Mouse (Mus musculus) lung, embryonic 15.5 days (tissue): Measurements from ENCODE around the gene Zfp57. TPM values are rescaled to one million over a fixed set of nuclear protein-coding genes. Genes with fewer than 3 reads are reported as not detected.
A peak's percentile ranks its signal among the peaks of the same experiment; 100 is the strongest.
"Not testable (repeated sequence)": the region's sequence is repeated elsewhere in the genome, so short reads cannot be mapped to it uniquely, and the experiment has no call there.

Experiments
- ATAC-seq: fragments of 200-750 bp; cut with Nextera tagmentation; 2 replicates; pipeline ENCODE4 v1.8.0; 2017; ENCODE audit warnings: moderate number of reproducible peaks, borderline replicate concordance; ENCODE audit not compliant: low FRiP score, low TSS enrichment; ENCODE audit errors: extremely low read depth
- H3K27ac ChIP-seq: fragments of 300-500 bp; sonication (generic); 2 replicates; pipeline ENCODE4 v1.5.1; 2015; ENCODE audit warnings: moderate library complexity, mild to moderate bottlenecking, inconsistent platforms
- H3K27me3 ChIP-seq: fragments of 300-500 bp; sonication (generic); 2 replicates; pipeline ENCODE4 v1.6.1; 2015; ENCODE audit warnings: inconsistent platforms
- H3K36me3 ChIP-seq: fragments of 300-500 bp; sonication (generic); 2 replicates; pipeline ENCODE4 v1.6.1; 2015; ENCODE audit warnings: inconsistent platforms
- H3K4me1 ChIP-seq: fragments of 300-500 bp; sonication (generic); 2 replicates; pipeline ENCODE4 v1.6.1; 2015; ENCODE audit warnings: inconsistent platforms
- H3K4me2 ChIP-seq: fragments of 300-500 bp; sonication (generic); 2 replicates; pipeline ENCODE4 v1.6.1; 2015; ENCODE audit warnings: inconsistent platforms, mild to moderate bottlenecking, moderate library complexity
- H3K4me3 ChIP-seq: fragments of 300-500 bp; sonication (generic); 2 replicates; pipeline ENCODE4 v1.5.1; 2015; ENCODE audit warnings: mild to moderate bottlenecking, inconsistent platforms
- H3K9ac ChIP-seq: fragments of 300-500 bp; sonication (generic); 2 replicates; pipeline ENCODE4 v1.6.1; 2015; ENCODE audit warnings: inconsistent platforms
- H3K9me3 ChIP-seq: fragments of 300-500 bp; sonication (generic); 2 replicates; pipeline ENCODE4 v1.6.1; 2016; ENCODE audit warnings: inconsistent platforms
- WGBS: fragments of 180-500 bp; shearing (Covaris S2); methylation state at CpG from one replicate; pipeline ENCODE4 v1.1.7; 2015; 5-methylcytosine and 5-hydroxymethylcytosine counted together
- polyA plus RNA-seq: library from polyadenylated mRNA; unstranded; fragments of >200 nt; fragmentation: Nextera tagmentation; extraction: Ambion mirVana; gene quantifications from 2 replicates; pipeline ENCODE4 v1.2.1, GENCODE M21; 2015

Gene Zfp57
- polyA plus RNA-seq, 1 experiment from 2014 or later: 79.8 TPM

DNA sequence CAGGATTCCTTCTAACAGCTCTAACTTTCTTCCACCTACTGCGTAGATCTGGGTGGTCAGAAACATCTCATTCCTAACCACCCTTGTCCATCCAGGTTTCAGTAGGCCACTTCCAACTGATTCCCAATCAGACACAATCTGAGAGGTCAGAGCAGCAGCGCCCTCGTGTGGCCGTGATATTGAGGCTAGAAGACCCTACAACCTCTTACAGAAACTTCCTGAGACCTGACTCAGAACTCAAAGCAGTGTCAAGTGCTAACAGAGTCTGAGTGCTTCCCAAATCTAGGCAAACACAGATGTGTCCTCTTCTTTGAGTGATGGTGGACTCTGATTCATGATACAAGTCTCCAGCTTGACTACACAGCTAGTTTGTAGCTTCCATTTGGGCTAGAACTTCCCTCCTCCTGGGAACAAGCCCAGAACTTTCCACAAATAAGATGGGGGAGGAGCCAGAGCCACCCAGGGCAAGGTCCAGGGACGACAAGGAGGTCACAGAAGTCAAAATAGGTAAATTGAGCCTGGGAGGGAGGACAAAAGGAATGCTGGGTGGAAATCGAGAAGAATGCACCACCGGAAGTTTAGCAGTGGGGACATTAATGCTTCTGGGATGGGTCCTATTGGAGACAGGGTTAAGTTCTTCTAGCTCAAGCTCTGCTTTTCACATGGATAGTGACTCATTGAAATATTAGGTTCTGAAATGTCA lies 3.8 kb upstream of the Zfp57 start:
- Histone ChIP-seq H3K4me3 (no peak overlapping the region), H3K9ac (no peak overlapping the region), H3K4me2 (no peak overlapping the region), H3K9me3 (no peaks in the 10 kb centered on the region), H3K27me3 (no peaks in the 10 kb centered on the region), H3K4me1 (peaks cover 3% of the 10 kb centered on the region; the same call in 1 of the 2 replicates), H3K36me3 (no peaks in the 10 kb centered on the region), H3K27ac (no peak overlapping the region)
- WGBS: 27% methylated on average over 7 of the region's 7 CpGs
- ATAC-seq: no peak

DNA sequence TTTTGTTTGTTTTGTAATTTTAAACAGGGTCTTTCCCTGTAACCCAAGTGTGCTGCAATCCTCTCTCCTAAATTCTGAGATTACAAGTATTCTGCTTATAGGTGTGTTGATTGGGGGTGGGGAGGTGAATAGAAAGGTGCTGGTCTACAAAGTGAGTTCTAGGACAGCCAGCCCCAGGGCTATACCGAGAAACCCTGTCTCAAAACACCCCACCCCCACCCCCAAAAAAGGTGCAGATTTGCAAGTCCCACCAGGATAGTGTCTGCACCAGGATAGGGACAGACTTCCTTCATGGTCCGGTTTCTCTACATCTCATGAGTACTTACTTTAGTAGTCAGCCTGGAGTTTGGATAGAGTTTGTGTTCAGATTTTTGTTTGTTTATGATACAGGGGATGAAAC lies 2.5 kb upstream of the Zfp57 start:
- Histone ChIP-seq H3K9me3 (no peaks in the 10 kb centered on the region), H3K4me2 (no peak overlapping the region), H3K27me3 (no peaks in the 10 kb centered on the region), H3K36me3 (no peaks in the 10 kb centered on the region), H3K4me1 (peaks cover 9% of the 10 kb centered on the region), H3K9ac (no peak overlapping the region), H3K27ac (no peak overlapping the region), H3K4me3 (no peak overlapping the region)
- ATAC-seq: no peak
- WGBS: 66% methylated on average over 2 of the region's 2 CpGs

DNA sequence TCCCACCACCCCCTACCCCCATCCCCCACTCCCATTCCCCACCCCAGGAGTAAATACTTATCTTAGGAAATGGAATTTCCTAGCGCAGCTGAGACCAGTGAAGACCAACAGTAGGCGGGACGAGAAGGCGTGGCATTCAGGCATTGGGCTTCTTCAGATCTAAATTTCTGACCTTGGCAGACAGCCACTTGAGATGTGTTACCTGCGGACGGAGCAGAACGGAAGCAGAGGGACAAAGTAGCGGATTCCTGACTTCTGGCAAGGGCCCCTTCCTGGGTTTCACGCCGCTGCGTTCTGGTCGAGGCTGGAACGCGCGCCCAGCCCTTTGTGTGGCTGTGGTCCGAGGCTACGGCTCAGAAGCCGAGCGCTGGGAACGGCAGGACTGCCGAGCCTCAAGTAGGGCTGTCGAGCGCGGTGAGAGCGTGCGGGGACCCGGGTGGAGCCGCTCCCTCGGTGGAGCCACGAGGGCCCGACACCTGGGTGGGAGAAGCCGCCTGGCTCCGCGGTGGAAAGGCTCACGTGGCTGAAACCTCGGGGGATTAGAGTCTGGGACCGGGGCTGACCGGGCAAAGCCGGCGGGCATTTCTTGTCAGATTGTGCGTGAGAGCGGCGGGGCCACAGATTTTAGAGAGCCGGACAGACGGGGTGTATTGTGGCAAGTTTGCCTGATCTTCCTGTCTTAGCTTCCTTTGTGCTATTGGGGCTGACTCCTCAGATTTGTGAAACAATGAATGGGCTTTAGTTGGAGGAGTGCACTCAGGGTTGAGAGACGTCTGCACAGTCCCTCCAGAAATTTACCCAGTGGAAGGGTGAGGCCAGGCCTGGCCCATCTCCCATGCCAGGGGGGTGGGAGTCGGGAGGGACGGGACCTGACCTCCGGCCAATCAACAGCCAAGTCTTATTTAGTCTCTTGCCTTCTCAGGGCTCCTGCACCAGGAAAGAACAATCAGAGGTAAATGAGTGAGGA lies 1.7 kb downstream of the Zfp57 start:
- Histone ChIP-seq H3K9me3 (no peaks in the 10 kb centered on the region), H3K27ac (peak overlapping the region; percentile 95), H3K27me3 (no peaks in the 10 kb centered on the region), H3K4me1 (peaks cover 14% of the 10 kb centered on the region), H3K36me3 (peaks cover 13% of the 10 kb centered on the region), H3K4me3 (peak overlapping the region; percentile 73), H3K4me2 (peak overlapping the region; percentile 85), H3K9ac (peak overlapping the region; percentile 86)
- WGBS: under 1% methylated on average over 49 of the region's 49 CpGs
- ATAC-seq: peak; percentile 92

DNA sequence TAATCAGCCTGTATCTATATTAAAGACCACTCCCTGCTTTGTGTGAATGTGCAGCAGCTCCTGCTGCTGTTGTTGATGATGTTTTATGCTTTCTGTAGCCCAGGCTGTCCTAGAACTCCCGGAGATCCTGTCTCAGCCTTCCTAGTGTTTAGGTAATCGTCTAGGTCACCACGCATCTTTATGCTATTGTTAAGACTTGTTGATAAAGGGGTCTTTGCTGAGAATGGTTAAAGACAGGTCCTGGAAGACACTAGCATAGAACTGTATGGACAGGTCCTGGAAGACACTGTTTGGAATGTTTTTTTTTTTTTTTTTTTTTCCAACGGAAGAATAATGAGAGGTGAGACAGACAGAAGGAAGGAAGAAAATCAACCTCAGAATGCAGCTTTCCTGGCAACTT lies 2.4 kb downstream of the Zfp57 start:
- ATAC-seq: no peak
- Histone ChIP-seq H3K27ac (0 out of 2 replicates have a peak overlapping the region, but pooled peaks have one; percentile 95), H3K4me3 (peak overlapping the region; percentile 73), H3K36me3 (peaks cover 20% of the 10 kb centered on the region), H3K27me3 (no peaks in the 10 kb centered on the region), H3K4me2 (peak overlapping the region; percentile 85), H3K4me1 (peaks cover 14% of the 10 kb centered on the region), H3K9me3 (no peaks in the 10 kb centered on the region), H3K9ac (peak overlapping the region; percentile 86)
- 12% methylated on average over 4 of the region's 4 CpGs for WGBS

GRCm38 (mm10) chr17:37008161-37008560 lies 7.2 kb downstream of the Zfp57 start:
- H3K9me3 ChIP-seq: no peaks in the 10 kb centered on the region
- H3K27me3 ChIP-seq: no peaks in the 10 kb centered on the region
- H3K9ac ChIP-seq: no peak overlapping the region
- H3K4me3 ChIP-seq: no peak overlapping the region
- WGBS: 84% methylated on average over 6 of the region's 6 CpGs
- no peak overlapping the region for H3K27ac ChIP-seq
- ATAC-seq: no peak
- no peak overlapping the region for H3K4me2 ChIP-seq
- H3K36me3 ChIP-seq: peaks cover 38% of the 10 kb centered on the region
- peaks cover 15% of the 10 kb centered on the region for H3K4me1 ChIP-seq

DNA sequence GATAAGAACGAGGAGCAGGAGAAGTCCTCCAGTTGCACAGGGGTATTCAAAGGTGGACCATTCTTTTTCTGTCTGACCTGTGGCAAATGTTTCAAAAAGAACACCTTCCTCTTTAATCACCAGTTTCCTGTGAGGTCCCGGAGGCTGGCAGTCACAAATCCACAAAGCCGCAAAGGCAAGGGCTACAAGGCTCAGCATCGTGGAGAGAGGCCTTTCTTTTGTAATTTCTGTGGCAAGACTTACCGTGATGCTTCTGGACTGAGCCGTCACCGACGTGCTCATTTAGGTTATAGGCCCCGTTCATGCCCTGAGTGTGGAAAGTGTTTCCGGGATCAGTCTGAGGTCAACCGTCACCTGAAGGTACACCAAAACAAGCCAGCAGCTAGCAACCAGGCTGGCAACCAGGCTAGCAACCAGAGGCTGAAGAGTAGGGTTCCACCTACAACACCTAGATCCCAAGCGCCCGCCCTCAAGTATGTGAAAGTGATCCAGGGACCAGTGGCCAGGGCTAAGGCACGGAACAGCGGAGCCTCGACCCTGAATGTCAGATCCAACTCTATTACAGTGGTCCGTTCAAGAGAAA lies 8.6 kb downstream of the Zfp57 start:
- no peak for ATAC-seq
- WGBS: 90% methylated on average over 17 of the region's 17 CpGs
- Histone ChIP-seq H3K9me3 (no peaks in the 10 kb centered on the region), H3K4me1 (0 out of 2 replicates have a peak, but pooled peaks cover 7% of the 10 kb centered on the region), H3K4me2 (no peak overlapping the region), H3K27me3 (no peaks in the 10 kb centered on the region), H3K9ac (no peak overlapping the region), H3K36me3 (peaks cover 37% of the 10 kb centered on the region), H3K4me3 (no peak overlapping the region), H3K27ac (no peak overlapping the region)

- H3K4me1 ChIP-seq: 0 out of 2 replicates have a peak, but pooled peaks cover 6% of the 10 kb centered on the region
- no peak overlapping the region for H3K4me2 ChIP-seq
- H3K27me3 ChIP-seq: no peaks in the 10 kb centered on the region
- peaks cover 28% of the 10 kb centered on the region for H3K36me3 ChIP-seq
- no peaks in the 10 kb centered on the region for H3K9me3 ChIP-seq
- WGBS: 66% methylated on average over 3 of the region's 3 CpGs
- no peak overlapping the region for H3K9ac ChIP-seq
- H3K4me3 ChIP-seq: no peak overlapping the region
- no peak overlapping the region for H3K27ac ChIP-seq
- ATAC-seq: no peak
Observed at GRCm38 (mm10) chr17:37011719-37012118, 10.8 kb downstream of the Zfp57 start.

- WGBS: 54% methylated on average over 5 of the region's 5 CpGs
- no peak for ATAC-seq
- no peaks in the 10 kb centered on the region for H3K27me3 ChIP-seq
Observed at GRCm38 (mm10) chr17:37012141-37012540, 11.2 kb downstream of the Zfp57 start.

GRCm38 (mm10) chr17:37016333-37016732 lies 15.4 kb downstream of the Zfp57 start:
- H3K4me3 ChIP-seq: no peak overlapping the region
- no peak for ATAC-seq
- H3K9me3 ChIP-seq: no peaks in the 10 kb centered on the region
- no peaks in the 10 kb centered on the region for H3K36me3 ChIP-seq
- no peak overlapping the region for H3K9ac ChIP-seq
- H3K4me1 ChIP-seq: 0 out of 2 replicates have a peak, but pooled peaks cover 6% of the 10 kb centered on the region
- no peaks in the 10 kb centered on the region for H3K27me3 ChIP-seq
- no peak overlapping the region for H3K27ac ChIP-seq
- no peak overlapping the region for H3K4me2 ChIP-seq

More at GRCm38 (mm10) chr17:37012141-37012540, 11.2 kb downstream of the Zfp57 start:
- Histone ChIP-seq H3K4me1 (0 out of 2 replicates have a peak, but pooled peaks cover 6% of the 10 kb centered on the region), H3K4me2 (no peak overlapping the region), H3K9me3 (no peaks in the 10 kb centered on the region), H3K9ac (no peak overlapping the region), H3K27ac (no peak overlapping the region), H3K36me3 (peaks cover 26% of the 10 kb centered on the region), H3K4me3 (no peak overlapping the region)

GRCm38 (mm10) chr17:37018328-37018727 lies 17.4 kb downstream of the Zfp57 start:
- WGBS: 74% methylated on average over 3 of the region's 3 CpGs
- H3K27ac ChIP-seq: no peak overlapping the region
- no peak overlapping the region for H3K4me2 ChIP-seq
- no peak overlapping the region for H3K4me3 ChIP-seq
- H3K9me3 ChIP-seq: no peaks in the 10 kb centered on the region
- H3K36me3 ChIP-seq: no peaks in the 10 kb centered on the region
- no peak overlapping the region for H3K9ac ChIP-seq
- H3K4me1 ChIP-seq: no peaks in the 10 kb centered on the region
- ATAC-seq: no peak
- no peaks in the 10 kb centered on the region for H3K27me3 ChIP-seq

DNA sequence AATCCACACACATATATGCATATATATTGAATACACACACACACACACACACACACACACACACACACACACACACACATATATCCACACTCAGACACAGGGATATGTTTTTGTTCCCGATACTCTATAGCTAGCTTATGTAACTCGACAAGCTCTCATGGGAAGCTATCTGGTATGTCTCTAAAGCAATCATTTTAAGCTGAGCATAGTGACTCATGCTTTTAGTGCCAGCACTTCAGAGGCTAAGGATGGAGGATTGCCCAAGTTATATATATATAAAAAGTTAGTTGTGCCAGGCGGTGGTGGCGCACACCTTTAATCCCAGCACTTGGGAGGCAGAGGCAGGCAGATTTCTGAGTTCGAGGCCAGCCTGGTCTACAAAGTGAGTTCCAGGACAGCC lies 18.3 kb downstream of the Zfp57 start:
- H3K4me2 ChIP-seq, ATAC-seq: not testable (repeated sequence)
- 86% methylated on average over 5 of the region's 5 CpGs for WGBS

More for the DNA sequence above, 18.3 kb downstream of the Zfp57 start:
- not testable (repeated sequence) for H3K4me1 ChIP-seq, H3K36me3 ChIP-seq, H3K9me3 ChIP-seq, H3K9ac ChIP-seq, H3K4me3 ChIP-seq, H3K27ac ChIP-seq, H3K27me3 ChIP-seq
